Mouse (Mus musculus) megakaryocyte, embryonic 14.5 days (primary cell): ENCODE results near the gene Amn1. TPM values are rescaled to one million over a fixed set of nuclear protein-coding genes. Genes with fewer than 3 reads are reported as not detected.

ENCODE experiments used
- H3K27me3 ChIP-seq: replicated peaks from 2 replicates; pipeline ENCODE3; 2012; ENCODE audit warnings: inconsistent platforms
- H3K36me3 ChIP-seq: replicated peaks from 2 replicates; pipeline ENCODE3; 2012; ENCODE audit warnings: low read length, inconsistent platforms, mixed read lengths
- H3K4me1 ChIP-seq: 2 replicates; pipeline ENCODE4 v1.6.1; 2012; ENCODE audit warnings: inconsistent platforms
- H3K4me3 ChIP-seq: replicated peaks from 2 replicates; pipeline ENCODE3; 2012; ENCODE audit warnings: moderate library complexity, mild to moderate bottlenecking, inconsistent platforms
- H3K9me3 ChIP-seq: 2 replicates; pipeline ENCODE4 v1.6.1; 2012; ENCODE audit warnings: inconsistent platforms
- FLI1 ChIP-seq: IDR thresholded peaks from 2 replicates; pipeline ENCODE4 v1.6.1; 2012; ENCODE audit warnings: low read length, inconsistent platforms, mixed read lengths
- GATA1 ChIP-seq: IDR thresholded peaks from 3 replicates; pipeline ENCODE4 v1.6.1; 2012; ENCODE audit warnings: mixed read lengths, low read length, inconsistent platforms, borderline replicate concordance
- polyA plus RNA-seq: library from polyadenylated mRNA; stranded (reverse); fragments of >175 nt; gene quantifications from 2 replicates; pipeline ENCODE4 v1.2.3, GENCODE M21; 2012; ENCODE audit warnings: low replicate concordance; ENCODE audit not compliant: insufficient read depth

Amn1 gene
- polyA plus RNA-seq, 1 experiment = 1.6 TPM

GRCm38 (mm10) chr6:149155031-149155841, 33.3 kb downstream of the Amn1 start:
- Histone ChIP-seq H3K4me3 (no peak overlapping the region), H3K9me3 (no peaks in the 10 kb centered on the region), H3K36me3 (peaks cover 74% of the 10 kb centered on the region), H3K4me1 (peaks cover 6% of the 10 kb centered on the region; the same call in 1 of the 2 replicates), H3K27me3 (no peaks in the 10 kb centered on the region)
- TF ChIP-seq FLI1 = no peak
- TF ChIP-seq GATA1 = no peak

GRCm38 (mm10) chr6:149154116-149155030, 34.1 kb downstream of the Amn1 start:
- peaks cover 75% of the 10 kb centered on the region for H3K36me3 ChIP-seq
- no peaks in the 10 kb centered on the region for H3K27me3 ChIP-seq
- H3K4me3 ChIP-seq = no peak overlapping the region
- no peak for TF ChIP-seq FLI1
- TF ChIP-seq GATA1 = no peak
- peaks cover 6% of the 10 kb centered on the region; the same call in 1 of the 2 replicates for H3K4me1 ChIP-seq
- H3K9me3 ChIP-seq = no peaks in the 10 kb centered on the region

- TF ChIP-seq GATA1 (no peak), FLI1 (no peak)
- H3K4me1 ChIP-seq = peaks cover 6% of the 10 kb centered on the region; the same call in 1 of the 2 replicates
- no peaks in the 10 kb centered on the region for H3K27me3 ChIP-seq
- H3K4me3 ChIP-seq = no peak overlapping the region
- H3K36me3 ChIP-seq = peaks cover 75% of the 10 kb centered on the region
- H3K9me3 ChIP-seq = no peaks in the 10 kb centered on the region
These were observed 34.9 kb downstream of the Amn1 start for GRCm38 (mm10) chr6:149153473-149154115.

DNA sequence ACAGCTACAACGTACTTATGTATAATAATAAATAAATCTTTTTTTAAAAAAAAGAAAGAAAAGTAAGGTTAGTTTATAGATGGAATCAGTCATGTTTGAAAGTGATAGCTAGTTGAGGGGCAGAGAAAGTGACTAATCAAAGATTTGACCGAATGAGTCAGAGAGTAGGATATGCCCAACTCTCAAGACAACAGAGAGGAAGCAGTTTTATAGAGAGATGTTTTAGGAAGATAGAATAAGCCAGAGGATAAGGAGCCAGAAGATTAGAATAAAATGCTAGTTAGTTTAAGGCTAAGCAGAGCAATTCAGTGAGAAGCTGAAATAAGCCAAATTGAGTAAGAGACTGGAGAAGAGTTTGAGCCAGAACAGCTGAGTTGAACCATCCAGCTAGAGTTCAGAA, 36.4 kb downstream of the Amn1 start:
- Histone ChIP-seq H3K27me3 (no peaks in the 10 kb centered on the region), H3K36me3 (peaks cover 67% of the 10 kb centered on the region), H3K4me3 (no peak overlapping the region), H3K4me1 (peaks cover 6% of the 10 kb centered on the region; the same call in 1 of the 2 replicates), H3K9me3 (no peaks in the 10 kb centered on the region)
- TF ChIP-seq FLI1 (no peak), GATA1 (no peak)

- H3K4me1 ChIP-seq = no peaks in the 10 kb centered on the region
- H3K9me3 ChIP-seq = peaks cover 9% of the 10 kb centered on the region; the same call in 1 of the 2 replicates
- H3K4me3 ChIP-seq = no peak overlapping the region
- H3K36me3 ChIP-seq = peaks cover 68% of the 10 kb centered on the region
- H3K27me3 ChIP-seq = no peaks in the 10 kb centered on the region
- no peak for TF ChIP-seq FLI1
- TF ChIP-seq GATA1 = no peak
These were observed 39.9 kb downstream of the Amn1 start for GRCm38 (mm10) chr6:149148436-149149229.

- Histone ChIP-seq H3K27me3 (no peaks in the 10 kb centered on the region), H3K36me3 (peaks cover 58% of the 10 kb centered on the region), H3K4me3 (no peak overlapping the region), H3K4me1 (peaks cover 18% of the 10 kb centered on the region), H3K9me3 (peaks cover 9% of the 10 kb centered on the region; the same call in 1 of the 2 replicates)
- no peak for TF ChIP-seq FLI1
- no peak for TF ChIP-seq GATA1
These were observed 43.4 kb downstream of the Amn1 start for GRCm38 (mm10) chr6:149145143-149145542.

GRCm38 (mm10) chr6:149141393-149142173, 46.9 kb downstream of the Amn1 start:
- peaks cover 14% of the 10 kb centered on the region; the same call in 1 of the 2 replicates for H3K9me3 ChIP-seq
- TF ChIP-seq FLI1 (no peak), GATA1 (no peak)
- H3K27me3 ChIP-seq = no peaks in the 10 kb centered on the region
- H3K36me3 ChIP-seq = peaks cover 43% of the 10 kb centered on the region
- H3K4me3 ChIP-seq = peak overlapping the region; percentile 92
- H3K4me1 ChIP-seq = peaks cover 49% of the 10 kb centered on the region

GRCm38 (mm10) chr6:149139471-149139870, 49.0 kb downstream of the Amn1 start, which contains the start of gene Etfbkmt:
Gene Etfbkmt (plus strand): TSS chr6:149139849.
- TF ChIP-seq GATA1 (no peak), FLI1 (no peak)
- H3K4me1 ChIP-seq = peaks cover 64% of the 10 kb centered on the region
- peaks cover 25% of the 10 kb centered on the region for H3K36me3 ChIP-seq
- no peaks in the 10 kb centered on the region for H3K27me3 ChIP-seq
- H3K4me3 ChIP-seq = no peak within 1 kb of the TSS
- H3K9me3 ChIP-seq = peaks cover 5% of the 10 kb centered on the region; the same call in 1 of the 2 replicates
